Mouse (Mus musculus): ENCODE measurements around the gene Aldh1l1. TPM values are rescaled to one million over a fixed set of nuclear protein-coding genes. Genes with fewer than 3 reads are reported as not detected.

Gene Aldh1l1
- total RNA-seq, 2 experiments from 2014 or later, result 44.5 to 57.4 TPM

- intact Hi-C loops (cut with DNase I), result no loop called here
- no peak for DNase-seq (ENCODE audit: extremely low spot score in 1 of 2, low spot score in 2 of 2)
Observed at GRCm38 (mm10) chr6:90469041-90469440, 17.2 kb upstream of the Aldh1l1 start.

- DNase-seq (ENCODE audit: extremely low spot score in 1 of 2, low spot score in 2 of 2), result no peak
- intact Hi-C loops (cut with DNase I), result no loop called here
Observed at GRCm38 (mm10) chr6:90470255-90470654, 16.0 kb upstream of the Aldh1l1 start.

- intact Hi-C loops (cut with DNase I), result no loop called here
- peak; percentile 62 to 75 for DNase-seq (ENCODE audit: extremely low spot score in 1 of 2, low spot score in 2 of 2)
Observed at GRCm38 (mm10) chr6:90470947-90471541, 15.2 kb upstream of the Aldh1l1 start.

- intact Hi-C loops (cut with DNase I), result no loop called here
- DNase-seq (ENCODE audit: extremely low spot score in 1 of 2, low spot score in 2 of 2), result no peak
Observed at GRCm38 (mm10) chr6:90472079-90472478, 14.1 kb upstream of the Aldh1l1 start.

GRCm38 (mm10) chr6:90472697-90473096 is 13.5 kb upstream of the Aldh1l1 start:
- DNase-seq (ENCODE audit: extremely low spot score in 1 of 2, low spot score in 2 of 2), result no peak
- intact Hi-C loops (cut with DNase I), result no loop called here

- no peak for DNase-seq (ENCODE audit: extremely low spot score in 1 of 2, low spot score in 2 of 2)
- intact Hi-C loops (cut with DNase I), result no loop called here
Observed at GRCm38 (mm10) chr6:90473630-90474360, 12.4 kb upstream of the Aldh1l1 start.

GRCm38 (mm10) chr6:90474361-90474750 is 11.9 kb upstream of the Aldh1l1 start:
- intact Hi-C loops (cut with DNase I), result no loop called here
- no peak for DNase-seq (ENCODE audit: extremely low spot score in 1 of 2, low spot score in 2 of 2)

GRCm38 (mm10) chr6:90475176-90475853 is 10.9 kb upstream of the Aldh1l1 start:
- no peak for DNase-seq (ENCODE audit: extremely low spot score in 1 of 2, low spot score in 2 of 2)
- intact Hi-C loops (cut with DNase I), result no loop called here

GRCm38 (mm10) chr6:90475854-90476212 is 10.4 kb upstream of the Aldh1l1 start:
- DNase-seq (ENCODE audit: extremely low spot score in 1 of 2, low spot score in 2 of 2), result no peak
- intact Hi-C loops (cut with DNase I), result no loop called here

- peak; percentile 49 to 60 for DNase-seq (ENCODE audit: extremely low spot score in 1 of 2, low spot score in 2 of 2)
- intact Hi-C loops (cut with DNase I), result no loop called here
Observed at GRCm38 (mm10) chr6:90476941-90477518, 9.2 kb upstream of the Aldh1l1 start.

- intact Hi-C loops (cut with DNase I), result no loop called here
- DNase-seq (ENCODE audit: extremely low spot score in 1 of 2, low spot score in 2 of 2), result no peak
Observed at GRCm38 (mm10) chr6:90484249-90484648, 2.0 kb upstream of the Aldh1l1 start.

GRCm38 (mm10) chr6:90484876-90485275 is 1.4 kb upstream of the Aldh1l1 start:
- peak in 1 of 2 experiments; percentile 37 for DNase-seq (ENCODE audit: extremely low spot score in 1 of 2, low spot score in 2 of 2)
- intact Hi-C loops (cut with DNase I), result no loop called here

GRCm38 (mm10) chr6:90487531-90487930 is 1.3 kb downstream of the Aldh1l1 start:
- intact Hi-C loops (cut with DNase I), result no loop called here
- no peak for DNase-seq (ENCODE audit: extremely low spot score in 1 of 2, low spot score in 2 of 2)

- DNase-seq (ENCODE audit: extremely low spot score in 1 of 2, low spot score in 2 of 2), result no peak
Observed at GRCm38 (mm10) chr6:90489532-90489931, 3.3 kb downstream of the Aldh1l1 start.

GRCm38 (mm10) chr6:90490976-90491375 is 4.7 kb downstream of the Aldh1l1 start:
- DNase-seq (ENCODE audit: extremely low spot score in 1 of 2, low spot score in 2 of 2), result peak in 1 of 2 experiments; percentile 55
- intact Hi-C loops (cut with DNase I), result no loop called here

More at GRCm38 (mm10) chr6:90489532-90489931, 3.3 kb downstream of the Aldh1l1 start:
- intact Hi-C loops (cut with DNase I), result no loop called here

GRCm38 (mm10) chr6:90491956-90492744 is 5.9 kb downstream of the Aldh1l1 start:
- no peak for DNase-seq (ENCODE audit: extremely low spot score in 1 of 2, low spot score in 2 of 2)
- intact Hi-C loops (cut with DNase I), result no loop called here

GRCm38 (mm10) chr6:90494155-90494554 is 7.9 kb downstream of the Aldh1l1 start:
- no peak for DNase-seq (ENCODE audit: extremely low spot score in 1 of 2, low spot score in 2 of 2)
- intact Hi-C loops (cut with DNase I), result no loop called here

GRCm38 (mm10) chr6:90494566-90494965 is 8.3 kb downstream of the Aldh1l1 start:
- intact Hi-C loops (cut with DNase I), result no loop called here
- DNase-seq (ENCODE audit: extremely low spot score in 1 of 2, low spot score in 2 of 2), result no peak

All from left cerebral cortex, postnatal 10 days (tissue).